In genomic region chrX:134963305-134964094, GRCm38 (mm10) we compare ENCODE assay signal across 9 mouse cellular contexts. TPM values are rescaled to one million over a fixed set of nuclear protein-coding genes. Genes with fewer than 3 reads are reported as not detected.
DNase-seq lines count a peak whose midpoint lies in the region; ATAC-seq and TF ChIP-seq lines count a peak whose summit lies in the region.
"Had no signal": no experiment of that assay in that cellular context is flagged by ENCODE, and none has a peak within 500 bp of the region (broad histone marks: within the 10 kb centered on the region; RNA-seq: fewer than 3 reads in every experiment).

No protein-coding gene starts in this region.

- ATAC-seq in embryonic facial prominence, embryonic 12.5 days (ENCODE audit: insufficient number of reproducible peaks, insufficient read depth, low FRiP score, low TSS enrichment) = peak; percentile 75; the same call in 1 of the 2 replicates
- peak; percentile 93 for ATAC-seq in limb, embryonic 11.5 days (ENCODE audit: insufficient number of reproducible peaks, low FRiP score, low TSS enrichment, low read depth)
- peak; percentile 92 for ATAC-seq in midbrain, embryonic 12.5 days (ENCODE audit: low FRiP score, low read depth)

- no peak overlapping the region for H3K27ac ChIP-seq in embryonic facial prominence, embryonic 12.5 days
- H3K27ac ChIP-seq in kidney, adult 2 months (ENCODE audit: insufficient read depth, low read depth, low read length) = no peak overlapping the region
- H3K27ac ChIP-seq in limb, embryonic 11.5 days (replicated peaks; ENCODE audit: low read depth, low read length) = no peak overlapping the region
- H3K27ac ChIP-seq in midbrain, embryonic 12.5 days (replicated peaks) = no peak overlapping the region
- H3K27ac ChIP-seq in small intestine, adult 2 months (ENCODE audit: insufficient read depth, low read depth, low read length) = no peak overlapping the region

- H3K36me3 ChIP-seq in embryonic facial prominence, embryonic 12.5 days = no peaks in the 10 kb centered on the region
- H3K36me3 ChIP-seq in kidney, adult 2 months (ENCODE audit: control insufficient read depth, insufficient read depth, low read length) = no peaks in the 10 kb centered on the region
- no peaks in the 10 kb centered on the region for H3K36me3 ChIP-seq in limb, embryonic 11.5 days (ENCODE audit: control insufficient read depth, insufficient read depth, low read length)
- H3K36me3 ChIP-seq in midbrain, embryonic 12.5 days = no peaks in the 10 kb centered on the region
- H3K36me3 ChIP-seq in small intestine, adult 2 months (ENCODE audit: control insufficient read depth, insufficient read depth, low read length) = no peaks in the 10 kb centered on the region

- no peaks in the 10 kb centered on the region for H3K4me1 ChIP-seq in embryonic facial prominence, embryonic 12.5 days
- H3K4me1 ChIP-seq in kidney, adult 2 months (ENCODE audit: control insufficient read depth, insufficient read depth, low read length) = no peaks in the 10 kb centered on the region
- no peaks in the 10 kb centered on the region for H3K4me1 ChIP-seq in limb, embryonic 11.5 days (ENCODE audit: control insufficient read depth, insufficient read depth, low read length)
- no peaks in the 10 kb centered on the region for H3K4me1 ChIP-seq in midbrain, embryonic 12.5 days
- 0 out of 2 replicates have a peak, but pooled peaks cover 3% of the 10 kb centered on the region for H3K4me1 ChIP-seq in small intestine, adult 2 months (ENCODE audit: control insufficient read depth, insufficient read depth, insufficient read length, low read length)

- peak overlapping the region; percentile 40 for H3K4me2 ChIP-seq in embryonic facial prominence, embryonic 12.5 days (replicated peaks)
- peak overlapping the region; percentile 36; the same call in 1 of the 2 replicates for H3K4me2 ChIP-seq in limb, embryonic 11.5 days (ENCODE audit: low read depth, severe bottlenecking)
- peak overlapping the region; percentile 48 for H3K4me2 ChIP-seq in midbrain, embryonic 12.5 days (replicated peaks)

- no peaks in the 10 kb centered on the region for H3K27me3 ChIP-seq in embryonic facial prominence, embryonic 12.5 days
- no peaks in the 10 kb centered on the region for H3K27me3 ChIP-seq in kidney, adult 2 months (replicated peaks; ENCODE audit: control insufficient read depth, insufficient read depth, low read length)
- H3K27me3 ChIP-seq in limb, embryonic 11.5 days (ENCODE audit: control insufficient read depth, insufficient read depth, low read length) = no peaks in the 10 kb centered on the region
- H3K27me3 ChIP-seq in midbrain, embryonic 12.5 days = peaks cover 21% of the 10 kb centered on the region; the same call in 1 of the 2 replicates
- H3K27me3 ChIP-seq in small intestine, adult 2 months (ENCODE audit: control insufficient read depth, insufficient read depth, low read length) = no peaks in the 10 kb centered on the region

- no peak for TF ChIP-seq POLR2A in kidney, adult 2 months (IDR thresholded peaks at IDR 0.05; ENCODE audit: low read depth, low read length)
- no peak for TF ChIP-seq POLR2A in small intestine, adult 2 months (IDR thresholded peaks at IDR 0.05; ENCODE audit: low read depth, low read length)

- peak overlapping the region; percentile 31 for H3K4me3 ChIP-seq in embryonic facial prominence, embryonic 12.5 days
- H3K4me3 ChIP-seq in kidney, adult 2 months (ENCODE audit: insufficient read depth, low read depth, low read length) = peak overlapping the region; percentile 18; the same call in 1 of the 2 replicates
- H3K4me3 ChIP-seq in limb, embryonic 11.5 days (ENCODE audit: low read depth, low read length) = peak overlapping the region; percentile 20
- H3K4me3 ChIP-seq in midbrain, embryonic 12.5 days = peak overlapping the region; percentile 33
- peak overlapping the region; percentile 50 for H3K4me3 ChIP-seq in small intestine, adult 2 months (ENCODE audit: low read depth, low read length)

- no peak for TF ChIP-seq CTCF in kidney, adult 2 months (conservative IDR thresholded peaks at IDR 0.05; ENCODE audit: insufficient read depth, insufficient read length, low read depth, low read length)
- no peak for TF ChIP-seq CTCF in small intestine, adult 2 months (IDR thresholded peaks at IDR 0.05; ENCODE audit: extremely low read depth, insufficient read length, insufficient replicate concordance, low read depth, low read length)

- H3K9me3 ChIP-seq in embryonic facial prominence, embryonic 12.5 days = no peaks in the 10 kb centered on the region
- H3K9me3 ChIP-seq in limb, embryonic 11.5 days (ENCODE audit: control insufficient read depth, low read length) = no peaks in the 10 kb centered on the region
- H3K9me3 ChIP-seq in midbrain, embryonic 12.5 days = no peaks in the 10 kb centered on the region

- 60% methylated on average over 35 of the region's 53 CpGs for WGBS in embryonic facial prominence, embryonic 12.5 days
- WGBS in kidney, adult 2 months = 46% methylated on average over 37 of the region's 53 CpGs
- 53% methylated on average over 33 of the region's 53 CpGs for WGBS in limb, embryonic 11.5 days
- WGBS in midbrain, embryonic 12.5 days = 67% methylated on average over 28 of the region's 53 CpGs
- WGBS in small intestine, adult 2 months = 56% methylated on average over 38 of the region's 53 CpGs

- no peak overlapping the region for H3K9ac ChIP-seq in embryonic facial prominence, embryonic 12.5 days
- no peak overlapping the region for H3K9ac ChIP-seq in limb, embryonic 11.5 days (ENCODE audit: low read length)
- H3K9ac ChIP-seq in midbrain, embryonic 12.5 days (replicated peaks) = no peak overlapping the region

- DNase-seq in ovary, adult 18-20 months (ENCODE audit: low spot score) = peak; percentile 51
- no peak for DNase-seq in ovary, postnatal 10 days (ENCODE audit: low spot score)
- peak; percentile 23 for DNase-seq in heart, adult 8-10 months (ENCODE audit: low spot score)
- DNase-seq in kidney, adult 2 months = peak; percentile 43
- peak; percentile 59 for DNase-seq in limb, embryonic 11.5 days (ENCODE audit: low spot score)

RNA-seq across cellular contexts. Expression of gene Nxf2, which starts 1.1 kb away (rescaled TPM):
- 1.7 TPM in 2 replicates for polyA plus RNA-seq in embryonic facial prominence, embryonic 12.5 days (2016; fragmentation: Nextera tagmentation; extraction: Ambion mirVana)
- not detected for total RNA-seq in heart, adult 8-10 months (2022)
- polyA plus RNA-seq in kidney, adult 2 months (2012; rRNA removed) = not detected in 2 replicates
- 0.81 and 1.0 TPM in 2 replicates for polyA plus RNA-seq in limb, embryonic 11.5 days (2014; fragmentation: Nextera tagmentation; extraction: Ambion mirVana)
- polyA plus RNA-seq in midbrain, embryonic 12.5 days (2016; fragmentation: Nextera tagmentation; extraction: Ambion mirVana) = 0.45 and 0.61 TPM in 2 replicates
- not detected in 2 replicates for polyA plus RNA-seq in small intestine, adult 2 months (2012; rRNA removed)
- polyA plus RNA-seq: C2C12 had no signal

RNA-seq across cellular contexts. Expression of gene Zmat1, which starts 45.5 kb away (rescaled TPM):
- polyA plus RNA-seq in embryonic facial prominence, embryonic 12.5 days (2016; fragmentation: Nextera tagmentation; extraction: Ambion mirVana) = 7.3 and 7.4 TPM in 2 replicates
- 10 to 100 TPM in 1 of 4 experiments, 1 to 10 TPM in 3; 4.7 to 10.7 (median 7.1) TPM for total RNA-seq in heart, adult 8-10 months (2022)
- polyA plus RNA-seq in kidney, adult 2 months (2012; rRNA removed) = 0.75 and 1.1 TPM in 2 replicates
- 6.1 and 6.7 TPM in 2 replicates for polyA plus RNA-seq in limb, embryonic 11.5 days (2014; fragmentation: Nextera tagmentation; extraction: Ambion mirVana)
- 7.3 and 7.6 TPM in 2 replicates for polyA plus RNA-seq in midbrain, embryonic 12.5 days (2016; fragmentation: Nextera tagmentation; extraction: Ambion mirVana)
- polyA plus RNA-seq in small intestine, adult 2 months (2012; rRNA removed) = 0.09 and 0.20 TPM in 2 replicates
